Mouse (Mus musculus) left cerebral cortex, postnatal 25 days (tissue): ENCODE measurements around the gene Flrt3. TPM values are rescaled to one million over a fixed set of nuclear protein-coding genes. Genes with fewer than 3 reads are reported as not detected.

Experiments
- DNase-seq, 2 experiments: peaks; one replicate each; pipeline ENCODE4 v3.0.0; 2022; ENCODE audit warnings: low spot score in 2 of 2, mixed read lengths in 1 of 2
- intact Hi-C: fragments of 180-260 bp; cut with DNase I; formaldehyde crosslinking; loops from one replicate; pipeline ENCODE4 v1.15.1; 2025
- total RNA-seq, 2 experiments: library from RNA; stranded (reverse); gene quantifications; 2 replicates each; pipeline ENCODE4 v1.2.3; 2021

Flrt3 gene
- 10 to 100 TPM; 32.2 to 32.6 TPM for total RNA-seq

DNA sequence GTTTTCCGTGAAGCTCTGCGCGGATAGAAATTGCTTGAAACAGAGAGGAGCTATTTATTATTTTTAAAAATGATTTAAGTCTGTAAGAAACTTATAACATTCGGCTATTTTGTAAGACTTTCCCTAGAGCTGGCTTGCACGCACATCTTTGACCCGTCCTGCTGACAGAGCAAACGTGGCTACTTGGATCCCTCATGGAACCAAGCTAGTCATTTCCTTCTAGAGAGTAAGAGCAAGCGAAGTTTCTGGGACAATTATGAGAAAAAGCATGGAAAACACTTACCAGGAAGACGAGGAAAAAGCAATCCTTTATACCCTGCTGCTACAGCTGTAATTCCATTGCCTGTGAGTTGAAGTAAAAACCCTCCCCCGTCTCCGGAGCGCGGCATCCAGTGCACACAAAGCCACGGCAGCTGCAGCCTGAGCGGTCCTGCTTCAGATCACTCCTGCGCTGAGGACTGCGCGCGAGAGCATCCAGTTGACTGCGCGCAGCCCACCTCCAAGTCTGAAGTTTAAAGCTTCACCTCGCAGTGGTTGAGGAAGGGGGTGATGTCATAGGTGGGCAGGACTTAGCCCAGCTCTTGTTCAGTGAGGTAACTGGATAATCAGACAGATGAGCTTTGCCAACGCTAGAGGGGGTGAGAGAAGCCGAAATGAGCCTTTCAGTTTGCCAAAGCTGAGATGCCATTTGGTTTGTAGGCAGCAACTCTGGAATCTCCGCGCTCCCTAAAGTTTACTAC lies at the start of gene Flrt3:
TSS of gene Flrt3 (minus strand) at position 507 of the 740 bp plus-strand sequence.
- intact Hi-C loops = loop anchor here (2.0 to 5.0 kb wide), 3 partner anchors 338 to 1581 kb away; no protein-coding TSS in a partner anchor
- peak; percentile 92 to 99 for DNase-seq

DNA sequence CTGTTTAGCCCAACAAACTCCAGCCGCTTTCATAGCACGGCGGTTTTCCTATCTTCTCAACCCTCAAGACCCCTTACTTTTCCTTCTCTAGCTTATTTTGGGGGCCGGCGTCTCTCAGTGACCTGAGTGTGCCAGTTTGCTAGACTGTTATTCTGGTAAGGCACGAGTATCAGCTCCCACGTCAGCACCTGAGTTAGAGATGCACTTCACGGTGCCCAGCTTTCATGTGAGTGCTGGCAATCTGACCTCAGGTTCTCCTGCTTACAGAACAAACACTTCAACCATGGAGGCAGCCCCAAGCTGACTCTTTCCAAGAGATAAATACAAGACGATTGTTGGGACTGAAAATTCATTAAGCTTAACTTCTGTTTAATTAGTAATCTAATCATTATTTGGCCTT lies 46.1 kb upstream of the Flrt3 start:
- intact Hi-C loops = no loop called here
- DNase-seq = no peak

DNA sequence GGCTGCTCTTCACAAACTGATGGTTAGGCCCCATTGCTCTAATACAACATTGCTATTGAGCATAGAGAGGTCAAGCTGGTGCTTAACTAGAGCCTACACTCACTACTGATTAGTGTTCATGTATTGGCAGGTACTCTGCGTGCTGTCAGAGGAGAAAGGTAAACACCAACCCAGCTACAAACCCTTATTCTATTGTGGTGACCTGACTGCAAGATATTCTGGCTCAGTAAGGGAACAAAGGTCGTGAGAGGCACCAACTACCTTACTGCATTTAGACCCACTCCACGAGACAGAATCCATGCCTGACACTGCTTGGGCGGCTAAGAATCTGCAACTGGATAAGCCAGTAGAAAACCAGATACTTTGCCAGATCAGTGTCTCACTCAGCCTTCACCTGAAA lies 44.6 kb upstream of the Flrt3 start:
- intact Hi-C loops = no loop called here
- DNase-seq = no peak

GRCm38 (mm10) chr2:140707550-140707949 lies 36.3 kb upstream of the Flrt3 start:
- DNase-seq = no peak
- intact Hi-C loops = no loop called here

DNA sequence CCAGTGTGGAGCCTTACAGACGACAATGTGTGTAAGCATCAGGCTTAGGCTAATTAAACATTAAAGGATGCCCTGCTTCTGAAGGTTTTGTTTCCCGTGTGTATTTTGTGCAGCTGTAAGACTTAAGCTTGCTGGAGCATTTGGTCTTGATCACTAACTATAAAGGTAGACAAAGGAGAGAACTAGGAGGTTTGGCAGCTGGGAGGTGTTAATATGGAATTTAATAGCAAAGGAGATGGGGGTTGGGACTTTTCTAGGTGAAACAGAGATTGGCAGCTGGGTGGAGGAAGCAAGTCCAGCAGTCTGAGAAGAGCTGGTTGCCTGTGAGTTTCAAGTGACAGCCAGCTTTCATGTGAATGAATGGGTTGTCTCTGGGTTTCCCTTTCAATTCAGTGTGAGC lies 34.0 kb upstream of the Flrt3 start:
- DNase-seq = no peak

GRCm38 (mm10) chr2:140704146-140704545 lies 32.9 kb upstream of the Flrt3 start:
- no peak for DNase-seq

More for the DNA sequence above, 34.0 kb upstream of the Flrt3 start:
- intact Hi-C loops = no loop called here

DNA sequence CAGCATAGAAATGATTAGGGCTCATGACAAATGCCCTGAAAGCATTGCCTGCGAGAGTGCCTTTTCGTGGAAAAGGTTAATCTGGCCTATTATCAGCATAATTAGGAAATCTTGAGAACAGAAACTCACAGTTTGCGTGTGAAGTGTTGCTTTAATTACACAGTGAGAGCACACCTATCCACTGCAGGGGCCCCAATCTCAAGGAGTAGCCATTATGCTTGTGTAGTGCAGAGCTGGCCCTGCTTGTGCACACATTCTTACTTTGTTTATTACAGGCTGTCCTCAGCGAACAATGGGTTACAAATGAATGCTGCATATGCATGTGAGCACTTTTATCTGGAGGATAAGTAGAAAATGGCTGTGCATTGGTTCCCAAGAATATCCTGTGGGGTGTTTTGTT lies 32.1 kb upstream of the Flrt3 start:
- DNase-seq = no peak
- intact Hi-C loops = no loop called here

More at GRCm38 (mm10) chr2:140704146-140704545, 32.9 kb upstream of the Flrt3 start:
- intact Hi-C loops = no loop called here

DNA sequence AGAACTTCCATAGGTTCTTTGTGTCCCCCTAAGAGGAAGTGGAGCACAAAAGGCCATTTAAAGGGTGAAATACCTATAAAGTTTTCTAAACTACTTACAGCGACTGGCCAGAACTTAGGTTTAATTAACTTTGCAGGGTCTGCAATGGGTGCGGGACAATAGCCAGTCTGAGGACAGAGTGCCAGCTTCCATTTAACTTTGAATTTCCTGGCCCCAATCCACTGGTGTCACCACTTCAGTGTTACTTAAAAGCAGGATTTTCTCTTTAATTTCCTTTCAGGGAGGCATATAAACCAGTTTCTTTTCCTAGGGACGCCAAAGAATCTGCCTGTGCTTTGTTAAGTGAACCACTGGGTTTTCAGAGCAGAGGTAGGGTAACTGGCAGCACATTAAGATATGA lies 27.3 kb upstream of the Flrt3 start:
- DNase-seq = no peak
- intact Hi-C loops = no loop called here

DNA sequence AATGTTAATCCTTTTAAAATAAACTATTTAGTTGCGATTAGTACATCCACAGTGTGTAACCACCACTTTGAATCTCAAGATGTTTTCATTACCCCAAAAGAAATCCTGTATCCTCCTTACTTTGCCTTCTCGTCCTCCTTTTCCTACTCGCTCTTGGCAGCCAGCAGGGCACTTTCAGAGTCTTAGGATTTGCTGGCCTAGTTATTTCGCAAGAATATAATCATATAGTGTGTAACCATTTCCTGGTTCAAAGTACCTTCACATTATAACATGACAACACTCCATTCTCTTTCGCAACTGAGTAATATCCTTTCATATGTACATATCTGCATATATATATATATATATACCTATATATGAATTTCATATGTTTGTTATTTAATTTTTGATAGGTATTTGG lies 22.6 kb upstream of the Flrt3 start:
- intact Hi-C loops = no loop called here
- no peak for DNase-seq

DNA sequence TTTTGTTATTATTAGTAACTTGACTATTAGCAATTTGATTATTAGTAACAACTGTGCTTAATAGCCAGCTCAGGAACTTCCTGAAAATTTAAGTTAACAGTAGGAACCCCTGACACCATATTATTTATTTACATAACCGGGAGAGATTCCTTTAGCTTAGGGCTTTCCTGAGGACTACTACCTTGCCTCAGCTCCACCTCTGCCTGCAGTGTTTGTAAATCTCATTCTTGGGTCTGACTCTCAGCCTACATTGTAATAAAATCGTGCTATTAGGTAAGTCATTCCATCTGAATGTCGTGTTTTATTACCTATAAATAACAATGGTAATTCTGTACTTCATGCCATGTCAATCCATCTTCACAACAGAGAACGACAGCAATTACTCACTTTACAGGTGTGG lies 21.2 kb upstream of the Flrt3 start:
- intact Hi-C loops = no loop called here
- DNase-seq = no peak

GRCm38 (mm10) chr2:140691403-140691802 lies 20.1 kb upstream of the Flrt3 start:
- no peak for DNase-seq
- intact Hi-C loops = no loop called here

DNA sequence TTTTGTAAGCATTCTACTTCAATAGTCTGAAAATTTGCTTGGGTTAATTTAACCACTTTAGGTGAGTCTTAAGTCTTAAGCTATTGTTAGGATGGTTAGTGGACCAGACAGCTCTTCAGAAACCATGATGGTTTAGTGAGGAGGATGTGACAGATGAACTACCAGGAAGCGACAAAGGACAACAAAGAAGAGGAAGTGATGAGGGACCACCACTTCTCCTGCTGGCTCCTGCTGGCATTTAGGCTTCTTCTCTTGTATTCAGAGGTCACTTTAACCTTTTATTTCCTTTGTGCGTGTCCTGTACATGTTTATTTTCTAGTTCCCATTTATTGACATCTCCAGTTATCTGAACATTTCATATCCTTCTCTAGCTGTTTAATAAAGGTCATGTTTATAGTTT lies 19.6 kb upstream of the Flrt3 start:
- intact Hi-C loops = no loop called here
- no peak for DNase-seq

DNA sequence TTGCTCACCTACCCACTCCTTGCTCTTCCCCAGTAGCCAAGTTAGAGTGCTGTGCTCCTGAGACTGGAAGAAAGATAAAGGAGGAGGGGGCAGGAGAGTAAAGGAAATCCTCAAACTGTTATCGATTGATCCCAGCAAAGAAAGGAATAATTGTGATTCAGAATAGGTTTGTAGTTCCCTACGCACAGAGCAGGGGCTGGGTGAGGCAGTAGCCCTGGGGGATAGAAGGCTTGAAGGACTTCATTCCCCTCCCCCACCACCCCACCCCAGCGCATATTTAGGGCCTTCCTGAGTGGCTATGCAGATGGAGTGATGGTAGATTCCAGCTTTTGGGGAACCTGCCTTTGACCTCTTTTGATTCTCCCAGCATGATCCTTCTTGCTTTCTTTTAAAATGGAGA lies 5.5 kb upstream of the Flrt3 start:
- DNase-seq = no peak
- intact Hi-C loops = no loop called here

- no peak for DNase-seq
- intact Hi-C loops = loop anchor here (5.0 kb wide), 2 partner anchors 724 to 1579 kb away; no protein-coding TSS in a partner anchor
Observed at GRCm38 (mm10) chr2:140673466-140673865, 2.2 kb upstream of the Flrt3 start.

DNA sequence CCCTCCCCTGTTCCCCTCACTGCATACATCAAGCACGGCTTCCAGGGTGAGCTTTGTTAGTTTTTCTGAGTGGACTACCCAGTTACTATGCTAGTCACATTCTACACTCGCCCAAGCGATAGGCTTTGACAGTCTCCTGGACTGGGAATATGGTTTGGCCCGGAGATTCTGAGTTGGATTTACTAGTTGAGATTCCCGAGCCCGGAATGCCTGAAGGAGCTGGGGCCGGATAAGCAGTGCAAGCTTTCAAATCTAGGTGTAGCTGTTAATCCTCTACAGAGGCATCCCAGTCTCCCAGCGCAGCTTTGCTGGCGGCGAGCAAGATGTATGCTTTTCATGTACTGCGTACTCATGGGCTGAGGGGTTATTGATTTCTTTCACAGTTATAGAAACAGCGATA lies 812 bp downstream of the Flrt3 start:
- intact Hi-C loops = loop anchor here (2.0 to 5.0 kb wide), 3 partner anchors 338 to 1582 kb away; no protein-coding TSS in a partner anchor
- DNase-seq = peak; percentile 72 to 79

DNA sequence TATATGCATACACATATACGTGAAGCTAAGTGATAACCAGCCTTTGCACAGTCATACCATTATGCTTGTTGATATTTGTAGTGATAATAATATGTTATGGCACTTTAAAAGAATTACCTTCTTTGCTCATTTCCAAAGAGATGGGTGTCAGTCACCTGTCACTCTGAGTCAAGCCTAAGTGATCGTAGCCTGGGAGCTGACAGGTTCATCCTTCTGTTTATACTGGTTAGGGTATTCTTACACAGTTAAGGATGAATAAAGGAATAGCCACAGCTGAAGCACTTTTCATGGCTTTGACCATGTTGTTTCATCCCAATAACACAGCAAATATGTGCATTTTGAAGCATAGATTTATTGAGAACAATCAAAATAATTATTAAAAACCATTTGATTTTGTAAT lies 1.5 kb downstream of the Flrt3 start:
- intact Hi-C loops = loop anchor here (2.0 to 5.0 kb wide), 4 partner anchors 137 to 1583 kb away; no protein-coding TSS in a partner anchor
- no peak for DNase-seq

DNA sequence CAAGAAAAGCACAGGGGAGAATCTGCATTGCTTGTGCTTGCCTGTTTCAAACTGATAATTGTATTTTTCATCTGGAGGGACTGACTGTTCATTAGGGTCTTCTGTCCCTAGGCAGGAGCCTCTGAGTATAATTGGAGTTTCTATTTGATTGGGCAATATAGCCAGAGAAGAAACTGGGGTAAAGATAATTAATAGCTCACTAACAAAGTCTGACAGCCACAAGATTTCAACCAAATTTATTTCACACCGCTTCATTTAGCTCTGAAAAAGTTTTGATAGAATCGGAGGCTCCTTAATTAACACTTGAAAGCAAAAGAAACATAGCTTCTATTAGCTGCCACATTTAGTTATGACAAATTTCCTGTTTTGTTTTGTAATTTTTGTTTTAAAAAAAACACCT lies 2.2 kb downstream of the Flrt3 start:
- DNase-seq = no peak
- intact Hi-C loops = loop anchor here (5.0 kb wide), 1 partner anchor 137 kb away; no protein-coding TSS in a partner anchor

DNA sequence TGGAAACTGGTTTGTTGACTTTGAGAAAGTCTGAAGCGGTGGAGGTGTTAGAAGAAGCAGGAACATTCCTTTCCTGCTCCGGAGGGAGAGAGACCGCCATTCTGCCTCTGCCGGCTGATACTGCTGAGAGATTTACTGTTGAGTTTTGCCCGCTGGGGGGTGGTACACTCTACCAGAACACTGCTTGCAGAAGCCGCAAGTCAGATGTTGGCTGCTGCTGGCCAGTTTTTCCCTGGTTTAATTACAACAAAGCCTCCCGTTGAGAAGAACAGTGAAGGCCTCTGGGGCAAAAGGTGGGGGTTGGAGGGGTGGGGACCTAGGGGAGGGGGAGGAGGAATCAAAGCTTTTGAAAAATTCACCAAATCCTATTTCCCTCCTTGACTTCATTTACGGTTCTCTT lies 3.0 kb downstream of the Flrt3 start:
- DNase-seq = peak; percentile 83 to 91
- intact Hi-C loops = loop anchor here (5.0 kb wide), 1 partner anchor 136 kb away; no protein-coding TSS in a partner anchor

- intact Hi-C loops = loop anchor here (5.0 kb wide), 1 partner anchor 135 kb away; no protein-coding TSS in a partner anchor
- no peak for DNase-seq
Observed at GRCm38 (mm10) chr2:140667261-140668047, 3.8 kb downstream of the Flrt3 start.

DNA sequence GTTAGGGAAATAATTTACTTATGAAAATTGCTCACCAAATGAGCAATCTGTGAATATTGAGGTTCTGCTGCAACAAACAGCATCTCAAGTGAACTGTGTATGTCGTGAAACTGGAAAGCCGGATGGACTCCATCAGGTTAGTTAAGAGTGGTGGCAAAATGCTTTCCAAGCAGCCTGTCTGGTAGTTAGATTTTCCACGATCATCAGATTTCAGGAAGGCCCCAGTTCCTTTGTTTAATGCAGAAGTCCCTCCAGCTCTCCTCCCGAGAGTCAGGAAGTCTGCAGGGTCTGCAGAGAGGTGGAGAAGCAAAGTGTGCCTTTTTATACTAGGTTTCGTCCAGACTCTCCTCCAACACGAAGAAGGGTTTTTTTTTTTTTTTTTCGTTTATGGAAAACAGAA lies 4.4 kb downstream of the Flrt3 start:
- intact Hi-C loops = loop anchor here (5.0 kb wide), 1 partner anchor 135 kb away; no protein-coding TSS in a partner anchor
- DNase-seq = no peak
